17 mouse cellular contexts compared by ENCODE assay signal in genomic region chr17:33903911-33904651, GRCm38 (mm10). TPM values are rescaled to one million over a fixed set of nuclear protein-coding genes. Genes with fewer than 3 reads are reported as not detected.
DNase-seq lines count a peak whose midpoint lies in the region; ATAC-seq and TF ChIP-seq lines count a peak whose summit lies in the region.
"Not testable (repeated sequence)": the region's sequence is repeated elsewhere in the genome, so short reads cannot be mapped to it uniquely, and the experiment has no call there.
"Had no signal": no experiment of that assay in that cellular context is flagged by ENCODE, and none has a peak within 500 bp of the region (broad histone marks: within the 10 kb centered on the region; RNA-seq: fewer than 3 reads in every experiment).

No protein-coding gene starts in this region.

- ATAC-seq in liver, embryonic 13.5 days (ENCODE audit: low read depth), result not testable (repeated sequence)

- H3K9me3 ChIP-seq in CH12.LX (replicated peaks; ENCODE audit: low read length); liver, embryonic 13.5 days (replicated peaks): not testable (repeated sequence)

- not testable (repeated sequence) for H3K27ac ChIP-seq in CH12.LX (ENCODE audit: insufficient read depth, low read depth)
- H3K27ac ChIP-seq in liver, embryonic 13.5 days, result peak overlapping the region; percentile 64
- H3K27ac ChIP-seq in macrophage, result peak overlapping the region; percentile 65

- DNase-seq in CH12.LX (ENCODE audit: extremely low read depth) (peak; percentile 40), ES-CJ7 (ENCODE audit: low read depth, low spot score) (peak; percentile 77), R1 (ENCODE audit: low read depth, low spot score) (peak; percentile 81)
- DNase-seq in induced T-regulatory cell, adult 2 months (ENCODE audit: low read depth), result peak; percentile 55
- not testable (repeated sequence) for DNase-seq in liver, embryonic 13.5 days

- dilution Hi-C loops in CH12.LX (cut with MboI; ENCODE audit: extremely low pct_ligation_motif_present, extremely low pct_unique_long_range_greater_than_20kb, low sequenced_read_pairs), result not testable (repeated sequence)

- TF ChIP-seq POLR2A in CH12.LX (IDR thresholded peaks at IDR 0.05; ENCODE audit: low read depth, low read length), result 0 out of 2 replicates have a peak, but pooled peaks have one; percentile 31

- not testable (repeated sequence) for H3K9ac ChIP-seq in CH12.LX (ENCODE audit: insufficient read depth, low read depth)
- 0 out of 2 replicates have a peak overlapping the region, but pooled peaks have one; percentile 26 for H3K9ac ChIP-seq in liver, embryonic 13.5 days

- not testable (repeated sequence) for H3K79me2 ChIP-seq in CH12.LX (replicated peaks; ENCODE audit: control insufficient read depth, extremely low read depth, insufficient read depth, poor library complexity, severe bottlenecking)
- H3K79me2 ChIP-seq in macrophage (ENCODE audit: inconsistent target), result peaks cover 17% of the 10 kb centered on the region; the same call in 1 of the 2 replicates

- in situ Hi-C loops in CH12.LX (cut with MboI; ENCODE audit: low pct_ligation_motif_present, low pct_unique_long_range_greater_than_20kb, low sequenced_read_pairs), result not testable (repeated sequence)

- 61% methylated on average over 6 of the region's 6 CpGs for WGBS in liver, embryonic 13.5 days (ENCODE audit: insufficient replicate concordance)
- WGBS in macrophage (ENCODE audit: missing documents), result 83% methylated on average over 6 of the region's 6 CpGs

- H3K4me2 ChIP-seq in CH12.LX (ENCODE audit: insufficient read depth, low read depth, poor library complexity, severe bottlenecking); liver, embryonic 13.5 days: not testable (repeated sequence)

- TF ChIP-seq RAD21 in CH12.LX (IDR thresholded peaks at IDR 0.05; ENCODE audit: low read depth, low read length), result not testable (repeated sequence)

- H3K27me3 ChIP-seq in CH12.LX (replicated peaks); liver, embryonic 13.5 days: not testable (repeated sequence)

- H3K4me3 ChIP-seq in CH12.LX (replicated peaks in 1 of 3; ENCODE audit: low read depth in 2 of 3, low read length in 2 of 3, poor library complexity in 1 of 3); liver, embryonic 13.5 days (replicated peaks); macrophage (ENCODE audit: inconsistent target): not testable (repeated sequence)

- TF ChIP-seq EP300 in CH12.LX (IDR thresholded peaks at IDR 0.05; ENCODE audit: low read length), result not testable (repeated sequence)

- not testable (repeated sequence) for TF ChIP-seq CTCF in CH12.LX (conservative IDR thresholded peaks at IDR 0.05 in 1 of 2, IDR thresholded peaks at IDR 0.05 in 1 of 2; ENCODE audit: low read depth in 2 of 2, low read length in 2 of 2)

- not testable (repeated sequence) for H3K36me3 ChIP-seq in CH12.LX (replicated peaks in 1 of 2; ENCODE audit: control insufficient read depth in 1 of 2, insufficient read depth in 1 of 2, low read length in 1 of 2); liver, embryonic 13.5 days; macrophage (ENCODE audit: inconsistent target)

- H3K4me1 ChIP-seq in CH12.LX (ENCODE audit: control insufficient read depth in 1 of 2, insufficient read depth in 2 of 2), result peaks cover 0 to 17% of the 10 kb centered on the region in 2 experiments; a peak in 2 of 4 replicates
- H3K4me1 ChIP-seq in liver, embryonic 13.5 days (replicated peaks), result peaks cover 87% of the 10 kb centered on the region

RNA-seq across cellular contexts. Expression of gene Platr17, which starts 0.9 kb away (rescaled TPM):
- total RNA-seq in CH12.LX (2012; rRNA removed), result not detected in 2 replicates
- not detected in 2 replicates for total RNA-seq in CH12.LX (2014; rRNA removed)
- polyA plus RNA-seq in CH12.LX (2012; ENCODE audit: insufficient read length, low read depth), result not detected in 2 replicates
- 0.60 and 0.91 TPM in 2 replicates for polyA plus RNA-seq in liver, embryonic 13.5 days (2015; fragmentation: Nextera tagmentation; extraction: Ambion mirVana)
- not detected for total RNA-seq in macrophage (2018; cell fraction: chromatin; rRNA removed)
- total RNA-seq in macrophage (2018; cell fraction: cytosol; rRNA removed), result 1 to 10 TPM in 12 of 26 experiments, under 1 TPM in 13, not detected in 1; 0.54 to 1.8 (median 0.88) TPM
- 1 to 10 TPM in 5 of 26 experiments, under 1 TPM in 2, not detected in 19; 0.68 to 1.9 (median 1.1) TPM for total RNA-seq in macrophage (2018; cell fraction: nucleus; rRNA removed)
- 1.8 TPM in 1 of 3 replicates, not detected in the others for polyA plus RNA-seq in macrophage (2018)
- total RNA-seq: adrenal gland, postnatal 10 days; adrenal gland, postnatal 36 days; gastrocnemius, adult 18-20 months; gastrocnemius, postnatal 10 days; gastrocnemius, postnatal 36 days; heart, adult 2 months; heart, postnatal 14 days; heart, postnatal 4 days; hindbrain, postnatal 0 days had no signal
- polyA plus RNA-seq: embryonic facial prominence, embryonic 14.5 days; heart, adult 2 months; Patski had no signal

RNA-seq across cellular contexts. Expression of gene Daxx, which starts 5.1 kb away (rescaled TPM):
- 33.8 and 48.3 TPM in 2 replicates for total RNA-seq in CH12.LX (2012; rRNA removed)
- total RNA-seq in CH12.LX (2014; rRNA removed), result 31.6 and 32.3 TPM in 2 replicates
- 53.0 and 64.7 TPM in 2 replicates for polyA plus RNA-seq in CH12.LX (2012; ENCODE audit: insufficient read length, low read depth)
- polyA plus RNA-seq in liver, embryonic 13.5 days (2015; fragmentation: Nextera tagmentation; extraction: Ambion mirVana), result 25.5 and 27.6 TPM in 2 replicates
- total RNA-seq in macrophage (2018; cell fraction: chromatin; rRNA removed), result 100 to 1,000 TPM in 16 of 26 experiments, 10 to 100 TPM in 10; 45.5 to 715 (median 283) TPM
- 100 to 1,000 TPM in 14 of 26 experiments, 10 to 100 TPM in 12; 42.9 to 264 (median 138) TPM for total RNA-seq in macrophage (2018; cell fraction: cytosol; rRNA removed)
- total RNA-seq in macrophage (2018; cell fraction: nucleus; rRNA removed), result 100 to 1,000 TPM in 20 of 26 experiments, 10 to 100 TPM in 6; 62.8 to 925 (median 335) TPM
- 32.1 to 95.9 TPM (median 50.6 TPM) in 3 replicates for polyA plus RNA-seq in macrophage (2018)

RNA-seq across cellular contexts. Expression of gene Tapbp, which starts 11.6 kb away (rescaled TPM):
- total RNA-seq in CH12.LX (2012; rRNA removed), result 114 and 134 TPM in 2 replicates
- 44.3 and 45.3 TPM in 2 replicates for total RNA-seq in CH12.LX (2014; rRNA removed)
- 96.7 and 116 TPM in 2 replicates for polyA plus RNA-seq in CH12.LX (2012; ENCODE audit: insufficient read length, low read depth)
- polyA plus RNA-seq in liver, embryonic 13.5 days (2015; fragmentation: Nextera tagmentation; extraction: Ambion mirVana), result 27.6 and 30.5 TPM in 2 replicates
- total RNA-seq in macrophage (2018; cell fraction: chromatin; rRNA removed), result 1,000 to 10,000 TPM in 1 of 26 experiments, 100 to 1,000 TPM in 25; 113 to 1,389 (median 406) TPM
- 1,000 to 10,000 TPM in 11 of 26 experiments, 100 to 1,000 TPM in 15; 321 to 1,516 (median 723) TPM for total RNA-seq in macrophage (2018; cell fraction: cytosol; rRNA removed)
- total RNA-seq in macrophage (2018; cell fraction: nucleus; rRNA removed), result 1,000 to 10,000 TPM in 17 of 26 experiments, 100 to 1,000 TPM in 9; 461 to 2,733 (median 1,524) TPM
- polyA plus RNA-seq in macrophage (2018), result 235 to 575 TPM (median 237 TPM) in 3 replicates

RNA-seq across cellular contexts. Expression of gene Zbtb22, which starts 11.6 kb away (rescaled TPM):
- total RNA-seq in CH12.LX (2012; rRNA removed), result 21.2 and 23.5 TPM in 2 replicates
- total RNA-seq in CH12.LX (2014; rRNA removed), result 11.7 and 12.1 TPM in 2 replicates
- 20.2 and 20.3 TPM in 2 replicates for polyA plus RNA-seq in CH12.LX (2012; ENCODE audit: insufficient read length, low read depth)
- 10.1 and 10.7 TPM in 2 replicates for polyA plus RNA-seq in liver, embryonic 13.5 days (2015; fragmentation: Nextera tagmentation; extraction: Ambion mirVana)
- total RNA-seq in macrophage (2018; cell fraction: chromatin; rRNA removed), result 10 to 100 TPM; 19.6 to 48.0 (median 32.3) TPM
- total RNA-seq in macrophage (2018; cell fraction: cytosol; rRNA removed), result 10 to 100 TPM; 20.3 to 33.9 (median 27.8) TPM
- total RNA-seq in macrophage (2018; cell fraction: nucleus; rRNA removed), result 10 to 100 TPM; 23.9 to 53.5 (median 40.4) TPM
- 18.2 to 24.0 TPM (median 21.3 TPM) in 3 replicates for polyA plus RNA-seq in macrophage (2018)

RNA-seq across cellular contexts. Expression of gene Kifc1, which starts 13.6 kb away (rescaled TPM):
- total RNA-seq in CH12.LX (2012; rRNA removed) (22.3 and 23.0 TPM in 2 replicates), CH12.LX (2014; rRNA removed) (15.2 and 16.0 TPM in 2 replicates)
- polyA plus RNA-seq in CH12.LX (2012; ENCODE audit: insufficient read length, low read depth) (41.2 and 46.6 TPM in 2 replicates), macrophage (2018) (1.3 to 6.1 TPM (median 2.3 TPM) in 3 replicates)
- 6.9 and 7.6 TPM in 2 replicates for polyA plus RNA-seq in liver, embryonic 13.5 days (2015; fragmentation: Nextera tagmentation; extraction: Ambion mirVana)
- 10 to 100 TPM in 3 of 26 experiments, 1 to 10 TPM in 21, under 1 TPM in 2; 0.48 to 22.5 (median 3.1) TPM for total RNA-seq in macrophage (2018; cell fraction: chromatin; rRNA removed)
- total RNA-seq in macrophage (2018; cell fraction: cytosol; rRNA removed), result 1 to 10 TPM in 24 of 26 experiments, under 1 TPM in 2; 0.88 to 4.9 (median 2.3) TPM
- 10 to 100 TPM in 1 of 26 experiments, 1 to 10 TPM in 24, under 1 TPM in 1; 0.86 to 15.9 (median 2.5) TPM for total RNA-seq in macrophage (2018; cell fraction: nucleus; rRNA removed)
